Mouse (Mus musculus) layer of hippocampus, adult 11-12 months (tissue): ENCODE measurements around the gene Nlrp9b.
"Not testable (repeated sequence)": the region's sequence is repeated elsewhere in the genome, so short reads cannot be mapped to it uniquely, and the experiment has no call there.

Experiments used
- DNase-seq: peaks from one replicate; pipeline ENCODE4 v3.0.0; 2022; ENCODE audit warnings: low spot score

The Nlrp9b gene

DNA sequence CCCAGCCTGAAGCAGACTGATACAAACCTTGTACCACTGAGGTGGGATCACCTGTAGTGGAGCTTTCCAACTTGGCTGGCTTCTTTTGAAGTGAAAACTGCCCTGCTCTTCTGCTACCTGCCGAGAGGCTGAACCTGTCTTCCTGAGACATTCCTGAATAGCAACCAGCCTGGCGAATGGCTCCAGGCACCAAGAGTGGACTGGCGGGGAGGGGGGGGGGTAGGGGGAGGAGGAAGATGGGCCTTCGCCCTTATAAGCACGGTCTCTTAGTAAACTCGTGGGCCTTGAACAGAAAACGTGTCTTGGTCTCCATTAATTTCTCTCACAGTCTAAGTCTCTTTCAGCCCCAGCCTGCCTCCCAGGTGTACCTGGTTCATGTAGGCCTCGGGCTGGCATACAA lies at the start of gene Nlrp9b:
Gene Nlrp9b, plus strand, starts transcription at position 301 of the 400 bp plus-strand sequence.
- not testable (repeated sequence) for DNase-seq

- no peak for DNase-seq
These were observed 46.6 kb upstream of the Nlrp9b start for GRCm38 (mm10) chr7:19944709-19945108.

- DNase-seq = no peak
These were observed 46.1 kb upstream of the Nlrp9b start for GRCm38 (mm10) chr7:19945201-19945600.

DNA sequence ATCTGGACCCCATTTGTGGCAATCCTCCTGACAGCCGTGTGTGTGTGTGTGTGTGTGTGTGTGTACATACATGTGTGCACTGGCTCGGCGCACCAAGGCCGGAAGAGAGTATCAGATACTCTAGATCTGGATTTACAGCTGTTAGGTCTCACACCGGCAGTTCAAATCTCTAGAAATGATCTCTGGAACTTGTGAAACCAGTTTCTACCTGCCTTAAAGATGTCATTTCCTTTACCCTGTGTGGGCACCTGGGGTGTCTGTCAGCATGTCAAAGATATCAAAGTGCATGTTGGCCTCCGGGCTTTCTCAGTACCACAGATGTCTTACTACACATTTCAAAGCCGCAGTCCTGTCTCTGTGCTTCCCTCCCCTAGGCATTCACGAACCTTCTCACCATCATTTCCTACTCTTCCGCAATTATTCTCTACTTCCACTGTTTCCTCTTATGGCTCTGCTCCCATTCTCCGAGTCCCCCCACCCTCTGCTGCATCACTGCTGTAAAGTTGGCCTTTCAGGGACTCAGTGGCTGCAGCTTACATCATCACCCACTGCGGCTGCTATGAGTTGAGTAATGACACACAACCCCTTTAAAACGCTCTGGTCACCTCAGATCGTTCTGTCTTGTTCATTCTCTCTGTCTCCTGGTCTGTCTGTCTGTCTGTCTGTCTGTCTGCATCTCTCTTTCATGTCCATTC lies 45.3 kb upstream of the Nlrp9b start:
- no peak for DNase-seq

- no peak for DNase-seq
These were observed 42.3 kb upstream of the Nlrp9b start for GRCm38 (mm10) chr7:19948956-19949355.

DNA sequence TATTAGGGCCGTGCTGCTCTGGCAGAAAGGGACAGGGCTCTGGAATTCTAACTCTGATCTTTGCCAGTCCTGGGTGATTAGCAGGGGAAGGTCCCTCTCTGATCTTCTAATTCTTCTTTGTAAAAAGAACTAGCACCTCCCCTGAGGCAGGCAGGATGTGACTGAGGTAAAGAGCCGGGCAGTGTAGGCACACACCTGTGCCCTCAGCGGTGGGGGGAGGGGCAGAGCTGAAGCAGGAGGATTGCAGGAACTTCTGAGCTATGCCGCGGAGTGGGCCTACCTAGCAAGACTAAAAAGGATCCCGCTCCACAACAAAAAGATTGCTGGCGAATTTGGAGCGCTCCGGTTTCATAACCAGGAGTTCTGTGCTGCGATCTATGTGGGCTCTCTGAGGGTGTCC lies 41.3 kb upstream of the Nlrp9b start:
- no peak for DNase-seq

- DNase-seq = no peak
These were observed 40.7 kb upstream of the Nlrp9b start, which contains the start of gene Igsf23 for GRCm38 (mm10) chr7:19950589-19950988. TSS of gene Igsf23 (minus strand) at chr7:19950756.

GRCm38 (mm10) chr7:19952320-19952986 lies 38.8 kb upstream of the Nlrp9b start:
- no peak for DNase-seq

- DNase-seq = no peak
These were observed 38.2 kb upstream of the Nlrp9b start for GRCm38 (mm10) chr7:19953054-19953453.

GRCm38 (mm10) chr7:19955861-19956260 lies 35.4 kb upstream of the Nlrp9b start:
- no peak for DNase-seq

DNA sequence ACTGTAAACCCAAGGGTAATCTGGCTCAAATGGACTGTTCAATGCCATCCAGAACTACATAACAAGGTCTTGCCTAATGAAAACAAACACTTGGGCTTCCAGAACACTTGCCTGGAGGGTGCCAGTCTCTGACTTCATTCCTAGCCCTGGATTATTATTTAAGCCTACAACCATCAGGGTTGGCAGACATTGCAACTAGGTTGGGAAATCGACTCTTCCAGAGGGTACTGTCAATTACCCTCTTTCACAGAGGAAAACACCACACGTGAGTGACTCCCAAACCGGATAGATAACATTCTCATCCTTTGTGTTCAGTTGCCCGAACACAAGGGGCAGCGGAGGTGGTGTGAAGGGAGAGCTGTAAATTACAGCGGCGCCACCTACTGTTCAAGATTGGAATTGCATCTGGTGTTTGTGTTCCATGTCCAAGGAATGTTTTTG lies 34.9 kb upstream of the Nlrp9b start:
- DNase-seq = peak; percentile 95

DNA sequence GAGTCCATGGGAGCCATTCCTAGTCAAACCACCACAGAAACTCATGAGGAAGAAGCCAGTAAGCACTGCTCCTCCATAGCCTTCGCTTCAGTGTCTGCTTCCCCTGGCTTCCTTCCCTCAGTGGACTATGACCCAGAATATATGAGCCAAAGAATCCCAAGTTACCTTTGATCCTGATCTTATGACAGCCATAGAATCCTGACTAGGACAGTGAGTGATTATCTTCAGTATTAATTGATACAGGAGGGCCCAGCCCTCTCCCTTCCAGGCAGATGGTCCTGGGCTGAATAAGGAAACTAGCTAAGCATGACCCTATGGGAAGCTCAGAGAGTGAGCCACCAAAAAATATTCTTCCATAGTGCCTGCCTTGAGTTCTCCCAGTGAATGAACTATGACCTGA lies 28.8 kb upstream of the Nlrp9b start:
- DNase-seq = no peak

GRCm38 (mm10) chr7:19964985-19965579 lies 26.2 kb upstream of the Nlrp9b start, which contains the start of gene Ceacam20:
TSS of gene Ceacam20 (plus strand) at chr7:19965412.
- DNase-seq = no peak

DNA sequence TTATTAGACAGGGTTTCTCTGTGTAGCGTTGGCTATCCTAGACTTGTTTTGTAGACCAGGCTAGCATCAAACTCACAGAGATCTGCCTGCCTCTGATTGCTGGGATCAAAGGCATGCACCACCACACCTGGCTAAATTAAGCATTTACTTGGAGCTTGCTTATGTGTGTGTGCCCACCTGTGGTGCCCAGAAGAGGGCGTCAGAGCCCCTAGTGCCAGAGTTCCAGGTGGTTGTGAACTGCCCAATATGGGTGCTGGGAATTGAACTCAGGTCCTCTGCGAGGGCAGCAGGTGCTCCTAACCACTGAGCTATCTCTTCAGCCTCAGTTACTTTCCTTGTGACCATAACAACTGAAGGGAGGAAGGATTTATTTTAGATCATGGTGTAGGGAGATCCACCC lies 22.2 kb upstream of the Nlrp9b start:
- no peak for DNase-seq

- no peak for DNase-seq
These were observed 21.6 kb upstream of the Nlrp9b start for GRCm38 (mm10) chr7:19969541-19970090.

GRCm38 (mm10) chr7:19970196-19970595 lies 21.1 kb upstream of the Nlrp9b start:
- DNase-seq = no peak

DNA sequence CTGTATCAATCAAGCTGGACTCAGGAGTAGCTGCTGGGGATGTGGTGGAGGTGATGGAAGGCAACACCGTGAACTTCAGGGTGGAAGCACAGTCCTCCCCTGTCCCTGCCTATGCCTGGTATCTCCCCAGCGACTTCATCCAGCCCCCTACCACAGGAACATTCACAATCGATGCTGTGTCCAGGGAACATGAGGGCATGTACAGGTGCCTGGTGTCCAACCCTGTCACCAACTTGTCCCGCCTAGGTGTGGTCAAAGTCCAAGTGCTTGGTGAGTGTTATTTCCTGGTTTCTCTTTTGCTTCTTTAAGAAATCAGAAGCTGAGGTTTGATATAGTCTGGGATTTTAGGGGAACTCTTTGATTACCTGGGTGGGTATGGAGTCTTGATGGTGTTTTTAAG lies 19.7 kb upstream of the Nlrp9b start:
- DNase-seq = no peak

DNA sequence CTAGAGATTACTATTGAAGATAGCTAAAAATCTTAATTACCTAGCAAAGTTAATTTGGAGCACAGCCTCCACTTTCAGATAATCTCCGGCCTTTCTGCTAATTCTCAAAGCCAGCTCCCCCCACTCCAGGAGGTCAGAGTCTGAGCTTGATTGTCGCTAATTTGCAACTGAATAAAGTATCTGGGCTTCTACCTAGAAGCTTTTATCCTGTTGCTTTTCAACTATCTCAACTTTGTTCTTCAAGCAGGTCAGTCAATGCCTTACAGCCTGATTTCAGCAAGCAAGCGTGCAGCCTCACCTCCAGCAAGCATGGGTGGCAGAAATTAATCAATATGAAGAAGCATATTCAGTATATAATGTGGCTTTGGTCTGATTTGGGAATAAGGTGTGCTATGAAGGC lies 5.5 kb downstream of the Nlrp9b start:
- DNase-seq = not testable (repeated sequence)

DNA sequence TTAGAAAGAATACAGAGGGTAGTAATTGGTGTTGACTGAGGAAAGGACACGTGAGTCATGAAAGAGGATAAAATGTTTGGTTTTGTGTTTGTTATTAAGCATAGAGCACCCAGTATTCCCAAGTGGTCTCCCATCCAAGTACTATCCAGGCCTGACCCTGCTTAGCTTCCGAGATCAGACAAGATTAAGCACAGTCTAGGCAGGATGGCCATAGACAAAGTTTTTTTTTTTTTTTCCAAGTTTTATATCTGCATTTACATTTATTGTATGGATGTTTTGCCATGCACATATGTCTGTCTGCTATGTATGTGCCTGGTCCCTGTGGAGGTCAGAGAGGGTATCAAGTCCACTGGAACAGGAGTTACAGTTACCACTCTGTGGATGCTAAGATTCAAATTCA lies 18.7 kb downstream of the Nlrp9b start:
- DNase-seq = no peak

DNA sequence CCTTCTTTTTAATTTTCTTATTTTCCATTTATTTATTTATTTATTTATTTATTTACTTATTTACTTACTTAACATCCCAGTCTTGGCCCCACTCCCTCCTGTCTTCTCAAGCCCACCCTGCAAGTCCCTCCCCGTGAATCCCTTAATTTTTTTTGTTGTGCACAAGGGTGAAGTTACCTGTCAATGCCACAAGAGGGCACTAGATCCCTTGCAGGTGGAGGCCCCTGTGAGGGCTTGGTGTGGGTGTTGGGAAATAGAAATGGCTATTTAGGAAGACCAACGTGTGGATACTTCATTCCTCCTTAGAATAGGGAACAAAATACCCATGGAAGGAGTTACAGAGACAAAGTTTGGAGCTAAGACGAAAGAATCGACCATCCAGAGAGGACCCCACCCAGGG lies 72.8 kb downstream of the Nlrp9b start:
- DNase-seq = not testable (repeated sequence)

DNA sequence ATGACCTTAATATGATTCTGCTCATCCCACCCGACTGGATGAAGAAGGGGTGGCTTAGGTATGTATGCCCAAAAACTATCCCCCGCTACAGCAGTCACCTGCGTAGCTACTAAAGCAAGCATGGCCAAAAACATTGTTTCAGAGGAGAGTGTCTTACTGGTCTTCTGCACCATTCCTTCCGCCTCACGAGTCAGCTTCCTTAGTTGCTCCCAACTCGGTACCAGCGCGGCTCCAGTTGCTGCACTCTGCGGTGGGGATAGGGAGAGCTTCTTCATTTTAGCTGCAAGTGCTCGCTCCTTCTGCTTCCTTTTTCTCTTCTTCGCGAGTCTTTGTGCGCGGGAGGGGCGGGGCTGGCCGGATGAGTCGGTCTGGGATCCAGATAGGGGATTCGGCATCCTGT lies 86.9 kb downstream of the Nlrp9b start:
- not testable (repeated sequence) for DNase-seq

- not testable (repeated sequence) for DNase-seq
These were observed 108.1 kb downstream of the Nlrp9b start, which contains the start of gene Vmn1r91 for GRCm38 (mm10) chr7:20099380-20099779. TSS of gene Vmn1r91 (plus strand) at chr7:20099680.

- DNase-seq = not testable (repeated sequence)
These were observed 131.2 kb downstream of the Nlrp9b start, which contains the start of gene Gm16442 for GRCm38 (mm10) chr7:20122479-20122878. TSS of gene Gm16442 (minus strand) at chr7:20122579.
